Mouse (Mus musculus) kidney, postnatal 14 days (tissue): Measurements from ENCODE around the gene Ccdc172.

Experiments
- DNase-seq: peaks from one replicate; pipeline ENCODE4 v3.0.0; 2022; ENCODE audit warnings: mixed read lengths

Ccdc172 gene

GRCm38 (mm10) chr19:58572429-58573071 is 60.8 kb downstream of the Ccdc172 start:
- no peak for DNase-seq

GRCm38 (mm10) chr19:58573072-58573438 is 61.3 kb downstream of the Ccdc172 start:
- DNase-seq: no peak

GRCm38 (mm10) chr19:58582018-58582417 is 70.2 kb downstream of the Ccdc172 start:
- DNase-seq: peak; percentile 17

GRCm38 (mm10) chr19:58582956-58583355 is 71.2 kb downstream of the Ccdc172 start:
- DNase-seq: no peak

GRCm38 (mm10) chr19:58586046-58586445 is 74.3 kb downstream of the Ccdc172 start:
- DNase-seq: no peak

- no peak for DNase-seq
Observed at GRCm38 (mm10) chr19:58590251-58590936, 78.6 kb downstream of the Ccdc172 start.

- DNase-seq: no peak
Observed at GRCm38 (mm10) chr19:58600381-58600780, 88.6 kb downstream of the Ccdc172 start.
